Mouse (Mus musculus): ENCODE data around the gene Hoxa11. TPM values are rescaled to one million over a fixed set of nuclear protein-coding genes. Genes with fewer than 3 reads are reported as not detected.

Hoxa11 gene
- polyA plus RNA-seq (2015; fragmentation: Nextera tagmentation; extraction: Ambion mirVana) = 34.3 and 34.8 TPM in 2 replicates

DNA sequence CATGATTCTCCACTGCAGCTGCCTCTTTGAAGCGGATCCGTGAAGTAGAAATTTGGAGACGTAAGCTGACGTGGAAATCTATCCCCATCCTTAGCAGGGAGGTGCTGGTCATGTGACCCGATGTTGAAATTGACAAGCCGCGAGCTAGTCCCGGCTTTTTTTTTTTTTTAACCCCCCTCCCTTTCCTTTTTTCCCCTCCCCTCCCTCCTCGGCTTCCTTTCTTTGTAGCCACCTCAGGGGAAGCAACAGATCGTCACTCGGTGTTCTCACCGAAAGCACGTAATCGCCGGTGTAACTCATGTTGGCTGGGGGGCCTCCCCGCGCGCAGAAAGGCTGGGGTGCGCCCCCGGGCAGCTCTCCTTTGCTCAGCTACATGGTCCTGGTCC, at the start of gene Hoxa11:
TSS of gene Hoxa11 (minus strand) at position 54 of the 386 bp plus-strand sequence.
- peak; percentile 44 for ATAC-seq (replicated peaks; ENCODE audit: low FRiP score)
- Histone ChIP-seq H3K4me1 (peaks cover 56% of the 10 kb centered on the region), H3K36me3 (no peaks in the 10 kb centered on the region), H3K27ac (peak within 1 kb of the TSS; percentile 95), H3K9me3 (replicated peaks) (no peaks in the 10 kb centered on the region), H3K27me3 (peaks cover 39% of the 10 kb centered on the region), H3K9ac (peak within 1 kb of the TSS; percentile 81), H3K4me3 (replicated peaks) (peak within 1 kb of the TSS; percentile 74), H3K4me2 (peak within 1 kb of the TSS; percentile 74)
- WGBS = under 1% methylated on average over 20 of the region's 20 CpGs

DNA sequence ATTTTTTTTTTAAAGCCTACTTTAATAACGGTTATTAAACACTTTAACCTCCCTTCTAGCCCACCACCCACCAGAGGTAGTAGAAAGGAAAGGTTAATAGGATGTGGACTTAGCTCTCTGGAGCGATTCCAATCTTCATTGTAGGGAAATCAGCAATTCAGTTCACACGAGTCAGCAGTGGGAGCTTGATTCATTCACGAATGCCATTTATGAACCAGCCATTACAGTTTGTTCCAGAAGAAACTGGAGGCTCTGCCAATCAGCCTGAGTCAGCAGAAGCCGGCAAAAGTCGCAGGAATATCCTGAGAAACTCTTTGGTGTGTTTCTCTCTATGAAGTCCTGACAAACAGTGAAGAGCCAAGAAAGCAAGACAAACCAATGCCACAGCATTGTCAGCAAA, 49.0 kb upstream of the Hoxa11 start:
- Histone ChIP-seq H3K4me1 (peaks cover 14% of the 10 kb centered on the region), H3K27ac (no peak overlapping the region), H3K4me2 (no peak overlapping the region), H3K9me3 (replicated peaks) (no peaks in the 10 kb centered on the region), H3K36me3 (no peaks in the 10 kb centered on the region), H3K9ac (no peak overlapping the region), H3K27me3 (peaks cover 74% of the 10 kb centered on the region), H3K4me3 (replicated peaks) (no peak overlapping the region)
- 74% methylated on average over 6 of the region's 6 CpGs for WGBS
- ATAC-seq (replicated peaks; ENCODE audit: low FRiP score) = no peak

DNA sequence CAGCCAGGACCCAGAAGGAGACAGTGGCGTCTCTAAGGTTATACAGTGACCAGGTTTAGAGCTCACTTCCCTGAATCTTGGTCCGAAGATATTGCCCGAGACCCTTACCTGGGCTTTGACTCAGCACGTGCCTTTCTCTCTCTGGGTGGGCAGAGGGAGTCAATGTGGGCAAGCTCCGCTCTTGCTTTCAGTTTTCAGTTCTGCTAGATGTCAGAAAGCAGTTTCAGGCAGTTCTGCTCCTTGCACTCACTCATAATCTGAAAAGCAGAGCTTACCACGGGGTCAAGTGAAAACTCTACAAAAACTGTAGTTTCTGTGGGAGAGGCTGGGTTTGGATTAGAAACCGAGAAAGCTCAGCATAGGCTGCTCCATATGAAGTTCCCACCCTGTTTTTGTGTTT, 46.7 kb upstream of the Hoxa11 start:
- H3K4me3 ChIP-seq (replicated peaks) = no peak overlapping the region
- no peak overlapping the region for H3K27ac ChIP-seq
- ATAC-seq (replicated peaks; ENCODE audit: low FRiP score) = no peak
- H3K36me3 ChIP-seq = no peaks in the 10 kb centered on the region
- peaks cover 85% of the 10 kb centered on the region for H3K27me3 ChIP-seq
- 72% methylated on average over 7 of the region's 7 CpGs for WGBS
- H3K9me3 ChIP-seq (replicated peaks) = no peaks in the 10 kb centered on the region
- no peak overlapping the region for H3K9ac ChIP-seq
- no peak overlapping the region for H3K4me2 ChIP-seq
- H3K4me1 ChIP-seq = peaks cover 14% of the 10 kb centered on the region

DNA sequence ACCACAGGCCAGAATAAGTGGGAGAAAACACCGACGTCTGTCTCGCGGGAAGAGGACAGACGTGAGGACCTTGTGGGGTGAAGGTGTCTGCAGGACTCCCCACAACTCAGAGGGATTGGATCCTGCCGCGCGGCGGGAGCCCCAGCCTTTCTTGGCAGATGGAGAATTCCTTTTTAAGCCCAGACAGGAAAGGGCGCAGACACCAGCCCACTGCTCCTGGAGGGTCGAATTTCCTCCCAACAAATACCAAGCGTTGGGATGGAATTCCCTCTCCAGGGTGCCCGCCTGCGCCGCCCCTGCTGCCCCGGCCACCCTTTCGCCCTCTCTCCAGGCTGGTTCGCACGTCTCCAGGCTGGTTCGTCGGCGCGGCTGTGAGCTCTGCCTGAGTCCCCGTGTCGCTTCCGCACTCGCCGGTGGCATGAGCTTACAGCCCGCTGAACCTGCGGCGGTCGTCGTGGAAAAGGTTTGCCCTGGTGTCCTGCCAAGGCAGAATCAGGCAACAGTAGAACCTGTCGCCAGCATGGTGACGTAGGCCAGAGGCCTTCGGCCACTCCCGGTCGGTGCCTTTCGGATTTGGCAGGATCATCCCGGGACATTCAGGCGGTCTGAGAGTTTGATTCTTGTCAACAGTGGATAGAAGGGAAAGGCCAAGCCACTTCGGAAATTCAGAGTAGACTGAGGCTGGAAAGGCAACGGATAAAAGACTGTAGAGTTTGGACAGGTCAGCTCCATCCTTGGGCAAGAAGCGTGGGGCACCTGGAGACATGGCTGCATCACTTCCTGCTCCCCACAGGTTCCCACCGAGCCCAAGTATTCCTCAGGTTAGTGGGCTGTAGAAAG, 45.6 kb upstream of the Hoxa11 start:
- Histone ChIP-seq H3K9ac (no peak overlapping the region), H3K36me3 (no peaks in the 10 kb centered on the region), H3K9me3 (replicated peaks) (no peaks in the 10 kb centered on the region), H3K4me1 (peaks cover 14% of the 10 kb centered on the region), H3K4me3 (replicated peaks) (peak overlapping the region; percentile 37), H3K27me3 (peaks cover 80% of the 10 kb centered on the region), H3K4me2 (peak overlapping the region; percentile 68), H3K27ac (no peak overlapping the region)
- WGBS = 3% methylated on average over 45 of the region's 45 CpGs
- ATAC-seq (replicated peaks; ENCODE audit: low FRiP score) = no peak

DNA sequence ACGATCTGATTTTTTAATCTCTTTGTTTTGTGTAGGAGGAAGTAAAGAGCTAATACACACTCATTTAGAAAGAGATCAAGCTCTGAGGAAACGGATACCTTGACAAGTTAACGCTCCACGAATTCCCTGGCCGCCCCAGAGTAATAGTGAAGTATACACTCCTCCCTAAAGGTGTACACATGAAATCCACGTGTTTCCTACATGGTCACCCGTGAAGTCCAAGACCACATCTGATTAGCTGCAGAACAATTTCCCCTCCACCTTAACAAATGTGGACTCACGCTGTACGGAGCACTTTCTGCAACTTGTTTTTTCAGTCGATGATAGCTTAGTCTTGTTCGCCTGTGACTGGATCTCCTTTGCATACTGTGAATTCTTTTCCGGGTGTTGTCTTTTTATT, 44.6 kb upstream of the Hoxa11 start:
- H3K27me3 ChIP-seq = peaks cover 75% of the 10 kb centered on the region
- H3K27ac ChIP-seq = no peak overlapping the region

DNA sequence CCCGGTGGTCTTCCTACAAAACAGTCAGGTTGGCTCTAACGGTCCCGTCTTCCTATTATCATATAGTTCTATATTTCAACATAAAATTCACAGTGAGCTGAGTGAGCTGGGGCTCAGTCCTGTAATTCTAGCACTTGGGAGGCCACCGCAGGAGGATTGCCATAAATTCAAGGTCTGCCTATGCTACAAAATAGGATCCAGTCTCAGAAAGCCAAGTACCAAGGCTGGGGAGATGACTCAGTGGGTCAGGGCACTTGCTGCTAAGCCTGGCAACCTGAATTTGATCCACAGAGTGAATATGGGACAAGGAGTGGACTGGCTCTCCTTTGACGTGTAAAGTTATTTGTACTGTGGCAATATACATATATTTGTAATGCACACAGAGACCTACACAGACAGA, 38.3 kb upstream of the Hoxa11 start:
- H3K4me2 ChIP-seq = no peak overlapping the region
- no peak overlapping the region for H3K4me3 ChIP-seq (replicated peaks)
- no peaks in the 10 kb centered on the region for H3K9me3 ChIP-seq (replicated peaks)
- H3K36me3 ChIP-seq = no peaks in the 10 kb centered on the region
- H3K27me3 ChIP-seq = peaks cover 49% of the 10 kb centered on the region
- no peak for ATAC-seq (replicated peaks; ENCODE audit: low FRiP score)
- H3K27ac ChIP-seq = no peak overlapping the region
- 64% methylated on average over 5 of the region's 5 CpGs for WGBS
- no peak overlapping the region for H3K9ac ChIP-seq
- no peaks in the 10 kb centered on the region for H3K4me1 ChIP-seq

More for the DNA sequence above, 44.6 kb upstream of the Hoxa11 start:
- WGBS = 8% methylated on average over 12 of the region's 12 CpGs
- Histone ChIP-seq H3K4me1 (peaks cover 14% of the 10 kb centered on the region), H3K4me2 (no peak overlapping the region), H3K4me3 (replicated peaks) (no peak overlapping the region), H3K9me3 (replicated peaks) (no peaks in the 10 kb centered on the region), H3K9ac (no peak overlapping the region), H3K36me3 (no peaks in the 10 kb centered on the region)
- no peak for ATAC-seq (replicated peaks; ENCODE audit: low FRiP score)

DNA sequence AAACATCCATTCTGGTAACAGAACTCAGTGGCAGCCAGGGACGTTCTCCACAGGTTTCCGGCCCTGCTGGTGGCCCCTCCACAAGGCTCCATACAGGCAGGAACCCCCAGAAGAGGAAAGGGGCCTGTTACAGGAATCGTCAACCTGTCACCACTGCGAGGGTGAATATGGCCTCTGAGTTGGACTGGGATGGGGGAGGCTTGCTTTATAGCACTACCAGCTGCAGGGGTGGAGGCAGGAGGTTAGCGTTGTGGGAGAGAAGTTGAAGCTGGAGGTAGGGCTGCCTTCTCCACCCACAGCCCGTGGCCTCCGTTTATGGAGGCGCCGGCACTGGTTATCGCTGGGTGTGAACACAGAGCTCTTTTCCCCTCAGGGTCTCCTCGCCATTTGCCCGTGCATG, 35.5 kb upstream of the Hoxa11 start:
- Histone ChIP-seq H3K27ac (no peak overlapping the region), H3K9ac (no peak overlapping the region), H3K36me3 (no peaks in the 10 kb centered on the region), H3K4me1 (0 out of 2 replicates have a peak, but pooled peaks cover 2% of the 10 kb centered on the region), H3K9me3 (replicated peaks) (no peaks in the 10 kb centered on the region), H3K4me2 (no peak overlapping the region), H3K27me3 (peaks cover 58% of the 10 kb centered on the region), H3K4me3 (replicated peaks) (no peak overlapping the region)
- ATAC-seq (replicated peaks; ENCODE audit: low FRiP score) = no peak
- WGBS = 30% methylated on average over 12 of the region's 12 CpGs

DNA sequence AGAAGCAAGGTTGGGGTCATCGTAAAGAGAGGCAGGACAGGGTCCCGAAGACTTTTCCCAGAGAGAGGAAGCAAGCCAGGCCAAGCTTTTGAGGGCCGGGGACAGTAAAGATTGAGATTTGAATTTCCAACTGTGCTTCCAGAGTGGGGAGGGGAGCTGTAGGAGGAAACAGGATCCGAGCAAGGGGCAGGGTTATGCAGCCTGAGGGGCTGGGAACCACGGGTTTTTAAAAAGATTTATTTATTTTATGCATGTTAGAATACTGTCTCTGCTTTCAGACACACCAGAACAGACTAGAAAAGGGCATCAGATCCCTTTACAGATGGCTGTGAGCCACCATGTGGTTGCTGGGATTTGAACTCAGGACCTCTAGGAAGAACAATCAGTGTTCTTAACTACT, 31.3 kb upstream of the Hoxa11 start:
- ATAC-seq (replicated peaks; ENCODE audit: low FRiP score) = no peak
- Histone ChIP-seq H3K27me3 (peaks cover 90% of the 10 kb centered on the region), H3K4me3 (replicated peaks) (no peak overlapping the region), H3K36me3 (no peaks in the 10 kb centered on the region), H3K4me2 (no peak overlapping the region), H3K9ac (no peak overlapping the region), H3K9me3 (replicated peaks) (no peaks in the 10 kb centered on the region), H3K4me1 (peaks cover 11% of the 10 kb centered on the region; the same call in 1 of the 2 replicates), H3K27ac (no peak overlapping the region)
- 5% methylated on average over 5 of the region's 5 CpGs for WGBS

DNA sequence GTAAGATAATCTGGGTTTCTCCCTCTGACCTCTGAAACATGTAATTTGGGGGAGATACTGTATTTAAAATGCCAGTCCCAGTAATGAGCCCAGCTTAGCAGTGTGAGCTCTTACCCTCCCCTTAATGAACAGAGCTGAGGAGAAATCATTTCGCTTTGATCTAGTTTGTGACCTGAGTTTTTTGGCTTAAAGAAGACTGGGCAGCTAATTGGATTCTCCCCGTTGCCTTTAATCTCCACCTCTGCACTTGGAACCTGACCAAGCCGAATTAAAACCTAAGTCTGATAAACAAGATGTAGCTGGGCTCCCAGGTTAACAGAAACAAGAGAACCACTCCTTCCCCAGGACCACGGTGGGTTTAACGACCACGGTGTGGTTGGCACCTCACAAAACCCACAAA, 30.8 kb upstream of the Hoxa11 start:
- Histone ChIP-seq H3K9me3 (replicated peaks) (no peaks in the 10 kb centered on the region), H3K27me3 (peaks cover 90% of the 10 kb centered on the region), H3K9ac (no peak overlapping the region), H3K27ac (no peak overlapping the region), H3K4me3 (replicated peaks) (no peak overlapping the region), H3K4me2 (no peak overlapping the region), H3K4me1 (peaks cover 11% of the 10 kb centered on the region; the same call in 1 of the 2 replicates), H3K36me3 (no peaks in the 10 kb centered on the region)
- 3% methylated on average over 6 of the region's 6 CpGs for WGBS
- ATAC-seq (replicated peaks; ENCODE audit: low FRiP score) = no peak

DNA sequence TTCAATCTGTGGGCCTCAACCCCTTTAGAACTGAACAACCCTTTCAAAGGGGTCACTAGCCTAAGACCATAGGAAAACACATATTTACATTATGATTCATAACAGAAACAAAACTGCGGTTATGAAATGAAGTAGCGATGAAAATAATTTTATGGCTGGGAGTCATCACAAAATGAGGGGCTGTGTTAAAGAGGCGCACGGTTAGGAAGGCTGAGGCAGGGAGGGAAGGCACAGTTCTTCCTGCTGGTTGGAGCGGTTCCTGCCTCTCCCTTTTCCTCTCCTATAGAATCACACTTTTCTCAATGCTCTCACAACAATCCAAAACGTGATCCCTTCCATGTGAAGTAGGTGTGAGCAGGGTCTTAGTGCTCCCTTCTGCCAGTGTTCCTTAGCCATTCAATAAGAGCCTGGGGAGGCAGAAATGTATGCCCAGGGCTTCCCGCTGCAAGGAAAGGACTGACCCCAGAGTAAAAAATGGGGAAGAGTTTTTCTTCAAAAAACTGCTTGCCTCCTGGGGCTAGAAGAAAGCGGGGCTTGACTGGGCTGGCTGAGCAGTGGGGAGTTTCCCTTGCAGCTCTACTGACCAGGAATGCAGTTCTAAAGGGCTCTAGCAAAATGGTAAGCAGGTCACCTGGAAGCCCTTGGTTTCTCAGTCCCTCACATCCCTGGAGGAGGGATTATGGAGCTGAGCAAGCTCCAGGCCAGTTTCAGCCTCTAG, 30.1 kb upstream of the Hoxa11 start:
- H3K4me1 ChIP-seq = peaks cover 13% of the 10 kb centered on the region; the same call in 1 of the 2 replicates
- H3K4me3 ChIP-seq (replicated peaks) = no peak overlapping the region
- H3K9me3 ChIP-seq (replicated peaks) = no peaks in the 10 kb centered on the region
- WGBS = 6% methylated on average over 8 of the region's 8 CpGs
- no peak for ATAC-seq (replicated peaks; ENCODE audit: low FRiP score)
- no peak overlapping the region for H3K9ac ChIP-seq
- no peaks in the 10 kb centered on the region for H3K36me3 ChIP-seq
- no peak overlapping the region for H3K27ac ChIP-seq
- H3K27me3 ChIP-seq = peaks cover 90% of the 10 kb centered on the region
- no peak overlapping the region for H3K4me2 ChIP-seq

DNA sequence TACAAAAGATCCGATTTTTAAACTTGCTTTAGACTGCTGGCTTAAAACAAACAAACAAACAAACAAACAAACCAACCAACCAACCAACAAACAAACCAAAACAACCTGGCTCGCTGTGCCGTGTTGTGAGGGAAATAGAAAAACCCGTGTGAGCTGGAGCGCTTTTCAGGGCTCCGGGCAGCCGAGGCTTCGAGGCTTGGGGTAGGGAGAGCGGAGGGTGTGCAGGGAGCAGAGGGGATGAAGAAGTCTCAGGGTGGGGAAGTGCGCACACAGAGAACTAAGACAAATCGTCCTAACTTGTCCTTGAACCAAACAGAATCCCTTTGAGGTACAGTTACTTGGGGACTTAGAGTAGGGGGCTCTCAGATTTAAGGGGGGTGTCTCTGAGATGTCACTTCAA, 29.0 kb upstream of the Hoxa11 start:
- Histone ChIP-seq H3K27ac (no peak overlapping the region), H3K4me1 (peaks cover 15% of the 10 kb centered on the region; the same call in 1 of the 2 replicates), H3K9ac (no peak overlapping the region), H3K9me3 (replicated peaks) (no peaks in the 10 kb centered on the region), H3K36me3 (no peaks in the 10 kb centered on the region), H3K4me3 (replicated peaks) (no peak overlapping the region), H3K27me3 (peaks cover 93% of the 10 kb centered on the region), H3K4me2 (no peak overlapping the region)
- 4% methylated on average over 11 of the region's 11 CpGs for WGBS
- no peak for ATAC-seq (replicated peaks; ENCODE audit: low FRiP score)

DNA sequence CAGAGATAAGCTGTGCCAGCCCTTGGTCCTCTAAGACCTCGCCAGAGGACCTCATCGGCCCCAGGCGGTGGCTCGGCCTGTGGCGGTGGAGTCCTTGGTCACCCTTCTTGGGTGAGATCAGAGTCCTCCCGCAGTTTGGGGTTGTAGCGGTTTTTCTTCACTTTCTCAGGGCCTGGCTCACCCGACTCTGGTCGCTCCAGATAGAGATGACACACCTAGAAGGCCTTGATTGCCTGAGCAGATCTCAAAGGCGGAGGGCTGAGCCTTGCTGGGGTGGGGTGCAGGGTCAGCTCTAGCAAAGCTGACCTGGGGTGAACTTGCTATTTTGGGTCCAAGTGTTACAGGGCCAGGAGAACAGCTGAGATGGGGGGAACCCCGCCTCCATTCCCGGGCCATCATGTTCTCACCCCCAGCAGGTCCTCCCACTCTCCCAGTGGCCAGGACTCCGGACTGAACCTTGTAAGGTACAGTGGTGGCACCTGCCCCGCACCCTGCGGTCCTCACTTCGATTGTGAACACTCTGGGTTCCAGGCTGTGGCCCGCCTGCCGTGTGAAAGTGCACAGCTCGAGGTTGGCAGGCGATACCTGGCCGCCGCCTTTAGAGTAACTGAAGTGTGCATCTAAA, 28.2 kb upstream of the Hoxa11 start:
- Histone ChIP-seq H3K4me1 (peaks cover 15% of the 10 kb centered on the region; the same call in 1 of the 2 replicates), H3K4me2 (peak overlapping the region; percentile 8; the same call in 1 of the 2 replicates), H3K27ac (no peak overlapping the region), H3K9ac (no peak overlapping the region), H3K9me3 (replicated peaks) (no peaks in the 10 kb centered on the region), H3K27me3 (peaks cover 96% of the 10 kb centered on the region), H3K36me3 (no peaks in the 10 kb centered on the region), H3K4me3 (replicated peaks) (no peak overlapping the region)
- ATAC-seq (replicated peaks; ENCODE audit: low FRiP score) = no peak
- 6% methylated on average over 22 of the region's 22 CpGs for WGBS

Data from kidney, embryonic 15.5 days (tissue).